Comparison of ENCODE assay signal across 19 mouse cellular contexts in genomic region chr1:161270776-161271460, GRCm38 (mm10).
"Had no signal": no experiment of that assay in that cellular context is flagged by ENCODE, and none has a peak within 500 bp of the region (broad histone marks: within the 10 kb centered on the region; RNA-seq: fewer than 3 reads in every experiment).

No protein-coding gene starts in this region.

- DNase-seq: kidney, adult 11 months; kidney, adult 8-10 months; kidney, postnatal 10 days; kidney, postnatal 36 days; lung, adult 2 months; retina, postnatal 1 day; right cerebral cortex, postnatal 25 days; spleen, adult 18-20 months; thymus, adult 18-20 months; thymus, postnatal 36 days had no signal

- H3K4me3 ChIP-seq: kidney, embryonic 15.5 days; left cerebral cortex, adult 2 months; midbrain, embryonic 12.5 days; midbrain, embryonic 15.5 days; myocyte; neural tube, embryonic 13.5 days; stomach, embryonic 15.5 days had no signal

- H3K27ac ChIP-seq: kidney, embryonic 15.5 days; left cerebral cortex, adult 2 months; liver, embryonic 14.5 days; macrophage; midbrain, embryonic 12.5 days; midbrain, embryonic 15.5 days; neural tube, embryonic 13.5 days; stomach, embryonic 15.5 days had no signal
